Mouse (Mus musculus) skeletal muscle tissue, adult 2 months (tissue): ENCODE measurements around the gene Guca2b.
"Not testable (repeated sequence)": the region's sequence is repeated elsewhere in the genome, so short reads cannot be mapped to it uniquely, and the experiment has no call there.

Source experiments
- DNase-seq: peaks from one replicate; pipeline ENCODE4 v3.0.0-alpha.2; 2012; ENCODE audit warnings: low read depth, low spot score

Gene Guca2b

GRCm38 (mm10) chr4:119657011-119657410 lies 1.7 kb downstream of the Guca2b start:
- no peak for DNase-seq

GRCm38 (mm10) chr4:119642666-119643065 lies 16.1 kb downstream of the Guca2b start:
- DNase-seq = no peak

GRCm38 (mm10) chr4:119638656-119639055 lies 20.1 kb downstream of the Guca2b start:
- no peak for DNase-seq

GRCm38 (mm10) chr4:119637946-119638345 lies 20.8 kb downstream of the Guca2b start:
- no peak for DNase-seq

- no peak for DNase-seq
Observed at GRCm38 (mm10) chr4:119637176-119637845, 21.4 kb downstream of the Guca2b start, which contains the start of gene Guca2a. Gene Guca2a, plus strand, starts transcription at chr4:119637704.

- DNase-seq = no peak
Observed at GRCm38 (mm10) chr4:119636731-119637130, 22.0 kb downstream of the Guca2b start.

GRCm38 (mm10) chr4:119635686-119636085 lies 23.1 kb downstream of the Guca2b start:
- DNase-seq = no peak

GRCm38 (mm10) chr4:119634908-119635660 lies 23.7 kb downstream of the Guca2b start:
- no peak for DNase-seq

GRCm38 (mm10) chr4:119633948-119634347 lies 24.8 kb downstream of the Guca2b start:
- no peak for DNase-seq

- DNase-seq = no peak
Observed at GRCm38 (mm10) chr4:119633342-119633741, 25.4 kb downstream of the Guca2b start.

- DNase-seq = no peak
Observed at GRCm38 (mm10) chr4:119632721-119633120, 26.0 kb downstream of the Guca2b start.

GRCm38 (mm10) chr4:119631115-119631919 lies 27.4 kb downstream of the Guca2b start:
- peak; percentile 21 for DNase-seq

GRCm38 (mm10) chr4:119628363-119628762 lies 30.4 kb downstream of the Guca2b start:
- DNase-seq = not testable (repeated sequence)

- no peak for DNase-seq
Observed at GRCm38 (mm10) chr4:119627317-119627716, 31.4 kb downstream of the Guca2b start.

- DNase-seq = no peak
Observed at GRCm38 (mm10) chr4:119626876-119627275, 31.9 kb downstream of the Guca2b start.

GRCm38 (mm10) chr4:119626081-119626645 lies 32.6 kb downstream of the Guca2b start:
- DNase-seq = no peak

- no peak for DNase-seq
Observed at GRCm38 (mm10) chr4:119614724-119615123, 44.0 kb downstream of the Guca2b start.

- DNase-seq = no peak
Observed at GRCm38 (mm10) chr4:119614078-119614477, 44.7 kb downstream of the Guca2b start.

- no peak for DNase-seq
Observed at GRCm38 (mm10) chr4:119609488-119609887, 49.3 kb downstream of the Guca2b start.
